Mouse (Mus musculus): ENCODE results near the gene Ogfrl1.

The Ogfrl1 gene

GRCm38 (mm10) chr1:23342864-23343263 lies 54.7 kb downstream of the Ogfrl1 start:
- Histone ChIP-seq H3K9me3 (ENCODE audit: low read length) (no peaks in the 10 kb centered on the region), H3K4me1 (replicated peaks; ENCODE audit: low read depth, low read length) (no peaks in the 10 kb centered on the region), H3K27me3 (ENCODE audit: insufficient read depth, low read length) (no peaks in the 10 kb centered on the region), H3K4me3 (replicated peaks; ENCODE audit: low read length) (no peak overlapping the region), H3K36me3 (ENCODE audit: insufficient read depth, low read length) (no peaks in the 10 kb centered on the region)
- TF ChIP-seq POU5F1 (IDR thresholded peaks at IDR 0.05; ENCODE audit: borderline replicate concordance, low read length) (no peak), CTCF (conservative IDR thresholded peaks at IDR 0.05; ENCODE audit: low read length) (no peak), NANOG (IDR thresholded peaks at IDR 0.05; ENCODE audit: borderline replicate concordance, low read length) (no peak)

DNA sequence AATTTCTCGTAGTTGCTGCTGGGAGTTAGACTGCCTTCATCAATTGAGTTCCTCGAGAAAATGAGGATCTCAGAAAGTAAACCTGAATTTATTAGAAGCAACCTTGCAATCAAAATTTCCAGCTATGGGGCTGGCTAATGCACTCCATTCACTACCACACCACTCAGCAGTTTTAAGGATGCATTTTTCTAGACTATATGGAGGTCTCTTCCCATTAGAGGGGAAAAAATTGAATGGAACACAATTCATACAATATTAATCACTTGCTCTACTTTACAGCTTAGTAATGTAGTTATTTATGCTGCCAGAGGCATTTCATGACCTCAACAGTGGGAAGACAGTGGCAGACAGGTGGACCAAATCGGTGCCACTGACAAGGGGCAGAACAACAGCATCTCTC lies 55.3 kb downstream of the Ogfrl1 start:
- TF ChIP-seq POU5F1 (IDR thresholded peaks at IDR 0.05; ENCODE audit: borderline replicate concordance, low read length) (no peak), CTCF (conservative IDR thresholded peaks at IDR 0.05; ENCODE audit: low read length) (no peak), NANOG (IDR thresholded peaks at IDR 0.05; ENCODE audit: borderline replicate concordance, low read length) (no peak)
- Histone ChIP-seq H3K9me3 (ENCODE audit: low read length) (no peaks in the 10 kb centered on the region), H3K27me3 (ENCODE audit: insufficient read depth, low read length) (no peaks in the 10 kb centered on the region), H3K4me3 (replicated peaks; ENCODE audit: low read length) (no peak overlapping the region), H3K4me1 (replicated peaks; ENCODE audit: low read depth, low read length) (no peaks in the 10 kb centered on the region), H3K36me3 (ENCODE audit: insufficient read depth, low read length) (no peaks in the 10 kb centered on the region)

DNA sequence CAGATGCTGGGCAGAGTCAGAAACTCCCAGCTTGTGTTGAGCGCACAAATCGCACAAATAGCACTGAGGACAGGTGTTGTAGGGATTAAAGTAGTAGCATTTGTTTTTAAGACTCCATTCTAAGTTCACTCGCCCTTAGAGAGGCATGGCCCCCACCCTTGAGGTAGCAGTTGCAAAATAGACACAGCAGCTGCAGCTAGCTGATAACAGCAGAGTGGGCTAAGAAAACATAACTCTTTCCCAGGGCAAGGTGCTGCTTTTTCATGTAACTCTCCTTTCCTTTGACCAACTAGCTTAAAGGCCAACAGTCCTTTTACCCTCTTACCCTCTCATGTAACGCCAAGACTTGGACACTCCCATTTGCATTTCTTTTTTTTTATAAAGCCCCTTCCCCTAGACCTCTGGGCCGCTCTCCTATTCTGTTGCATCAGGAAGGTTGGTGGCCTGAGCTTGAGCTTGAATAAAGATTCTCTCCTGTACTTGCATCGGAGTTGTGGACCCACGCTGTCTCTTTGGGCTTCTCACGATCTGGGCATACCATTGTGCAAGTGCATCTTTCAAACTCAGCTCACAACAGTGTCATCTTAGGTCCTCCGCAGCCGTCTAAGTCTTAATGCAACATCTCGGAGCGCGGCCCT lies 61.7 kb downstream of the Ogfrl1 start:
- TF ChIP-seq NANOG (IDR thresholded peaks at IDR 0.05; ENCODE audit: borderline replicate concordance, low read length), result no peak
- no peak for TF ChIP-seq CTCF (conservative IDR thresholded peaks at IDR 0.05; ENCODE audit: low read length)
- no peak for TF ChIP-seq POU5F1 (IDR thresholded peaks at IDR 0.05; ENCODE audit: borderline replicate concordance, low read length)

GRCm38 (mm10) chr1:23335050-23335449 lies 62.5 kb downstream of the Ogfrl1 start:
- no peaks in the 10 kb centered on the region for H3K27me3 ChIP-seq (ENCODE audit: insufficient read depth, low read length)
- peaks cover 9% of the 10 kb centered on the region for H3K9me3 ChIP-seq (ENCODE audit: low read length)
- H3K4me3 ChIP-seq (replicated peaks; ENCODE audit: low read length), result no peak overlapping the region
- no peaks in the 10 kb centered on the region for H3K36me3 ChIP-seq (ENCODE audit: insufficient read depth, low read length)
- TF ChIP-seq NANOG (IDR thresholded peaks at IDR 0.05; ENCODE audit: borderline replicate concordance, low read length), result no peak
- TF ChIP-seq POU5F1 (IDR thresholded peaks at IDR 0.05; ENCODE audit: borderline replicate concordance, low read length), result no peak
- no peak for TF ChIP-seq CTCF (conservative IDR thresholded peaks at IDR 0.05; ENCODE audit: low read length)
- H3K4me1 ChIP-seq (replicated peaks; ENCODE audit: low read depth, low read length), result no peaks in the 10 kb centered on the region

More for the DNA sequence above, 61.7 kb downstream of the Ogfrl1 start:
- H3K36me3 ChIP-seq (ENCODE audit: insufficient read depth, low read length), result no peaks in the 10 kb centered on the region
- H3K4me1 ChIP-seq (replicated peaks; ENCODE audit: low read depth, low read length), result no peaks in the 10 kb centered on the region
- H3K27me3 ChIP-seq (ENCODE audit: insufficient read depth, low read length), result no peaks in the 10 kb centered on the region
- H3K9me3 ChIP-seq (ENCODE audit: low read length), result peaks cover 9% of the 10 kb centered on the region
- H3K4me3 ChIP-seq (replicated peaks; ENCODE audit: low read length), result no peak overlapping the region

GRCm38 (mm10) chr1:23332192-23332591 lies 65.4 kb downstream of the Ogfrl1 start:
- TF ChIP-seq NANOG (IDR thresholded peaks at IDR 0.05; ENCODE audit: borderline replicate concordance, low read length), result no peak
- no peak for TF ChIP-seq CTCF (conservative IDR thresholded peaks at IDR 0.05; ENCODE audit: low read length)
- no peak for TF ChIP-seq POU5F1 (IDR thresholded peaks at IDR 0.05; ENCODE audit: borderline replicate concordance, low read length)
- no peaks in the 10 kb centered on the region for H3K36me3 ChIP-seq (ENCODE audit: insufficient read depth, low read length)
- H3K4me3 ChIP-seq (replicated peaks; ENCODE audit: low read length), result no peak overlapping the region
- no peaks in the 10 kb centered on the region for H3K4me1 ChIP-seq (replicated peaks; ENCODE audit: low read depth, low read length)
- no peaks in the 10 kb centered on the region for H3K27me3 ChIP-seq (ENCODE audit: insufficient read depth, low read length)
- peaks cover 9% of the 10 kb centered on the region for H3K9me3 ChIP-seq (ENCODE audit: low read length)

GRCm38 (mm10) chr1:23325160-23325559 lies 72.4 kb downstream of the Ogfrl1 start:
- Histone ChIP-seq H3K4me1 (replicated peaks; ENCODE audit: low read depth, low read length) (peaks cover 3% of the 10 kb centered on the region; the same call in 1 of the 2 replicates), H3K4me3 (replicated peaks; ENCODE audit: low read length) (no peak overlapping the region), H3K27me3 (ENCODE audit: insufficient read depth, low read length) (no peaks in the 10 kb centered on the region), H3K36me3 (ENCODE audit: insufficient read depth, low read length) (no peaks in the 10 kb centered on the region), H3K9me3 (ENCODE audit: low read length) (no peaks in the 10 kb centered on the region)
- TF ChIP-seq CTCF (conservative IDR thresholded peaks at IDR 0.05; ENCODE audit: low read length) (no peak), NANOG (IDR thresholded peaks at IDR 0.05; ENCODE audit: borderline replicate concordance, low read length) (no peak), POU5F1 (IDR thresholded peaks at IDR 0.05; ENCODE audit: borderline replicate concordance, low read length) (no peak)

- Histone ChIP-seq H3K27me3 (ENCODE audit: insufficient read depth, low read length) (no peaks in the 10 kb centered on the region), H3K4me3 (replicated peaks; ENCODE audit: low read length) (no peak overlapping the region), H3K36me3 (ENCODE audit: insufficient read depth, low read length) (no peaks in the 10 kb centered on the region), H3K9me3 (ENCODE audit: low read length) (no peaks in the 10 kb centered on the region), H3K4me1 (replicated peaks; ENCODE audit: low read depth, low read length) (peaks cover 3% of the 10 kb centered on the region; the same call in 1 of the 2 replicates)
- TF ChIP-seq CTCF (conservative IDR thresholded peaks at IDR 0.05; ENCODE audit: low read length) (peak; percentile 75), POU5F1 (IDR thresholded peaks at IDR 0.05; ENCODE audit: borderline replicate concordance, low read length) (no peak), NANOG (IDR thresholded peaks at IDR 0.05; ENCODE audit: borderline replicate concordance, low read length) (no peak)
These were observed 73.3 kb downstream of the Ogfrl1 start for GRCm38 (mm10) chr1:23324226-23324625.

GRCm38 (mm10) chr1:23323286-23323685 lies 74.3 kb downstream of the Ogfrl1 start:
- Histone ChIP-seq H3K9me3 (ENCODE audit: low read length) (no peaks in the 10 kb centered on the region), H3K4me3 (replicated peaks; ENCODE audit: low read length) (no peak overlapping the region), H3K36me3 (ENCODE audit: insufficient read depth, low read length) (no peaks in the 10 kb centered on the region), H3K27me3 (ENCODE audit: insufficient read depth, low read length) (no peaks in the 10 kb centered on the region), H3K4me1 (replicated peaks; ENCODE audit: low read depth, low read length) (peaks cover 3% of the 10 kb centered on the region; the same call in 1 of the 2 replicates)
- TF ChIP-seq CTCF (conservative IDR thresholded peaks at IDR 0.05; ENCODE audit: low read length), result no peak
- TF ChIP-seq NANOG (IDR thresholded peaks at IDR 0.05; ENCODE audit: borderline replicate concordance, low read length), result no peak
- TF ChIP-seq POU5F1 (IDR thresholded peaks at IDR 0.05; ENCODE audit: borderline replicate concordance, low read length), result no peak

DNA sequence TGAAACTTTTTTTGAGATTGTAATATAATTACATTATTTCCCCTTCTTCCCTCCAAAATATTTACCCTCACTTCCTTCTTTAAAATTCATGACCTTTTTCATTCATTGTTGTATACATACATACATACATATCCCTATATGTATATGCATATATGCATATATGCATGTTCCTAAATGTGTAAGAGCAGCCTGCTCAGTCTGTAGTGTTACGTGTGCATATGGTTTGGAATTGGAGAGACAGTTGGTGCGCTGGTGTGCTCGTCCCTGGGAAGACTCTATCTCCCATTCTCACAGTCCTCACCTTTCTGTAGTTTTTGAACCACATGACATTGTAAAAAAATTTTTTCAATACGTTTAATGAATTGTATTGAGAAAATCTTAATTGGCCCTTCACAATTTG lies 75.4 kb downstream of the Ogfrl1 start:
- Histone ChIP-seq H3K4me1 (replicated peaks; ENCODE audit: low read depth, low read length) (peaks cover 3% of the 10 kb centered on the region; the same call in 1 of the 2 replicates), H3K9me3 (ENCODE audit: low read length) (no peaks in the 10 kb centered on the region), H3K36me3 (ENCODE audit: insufficient read depth, low read length) (no peaks in the 10 kb centered on the region), H3K4me3 (replicated peaks; ENCODE audit: low read length) (no peak overlapping the region), H3K27me3 (ENCODE audit: insufficient read depth, low read length) (no peaks in the 10 kb centered on the region)
- TF ChIP-seq POU5F1 (IDR thresholded peaks at IDR 0.05; ENCODE audit: borderline replicate concordance, low read length) (no peak), CTCF (conservative IDR thresholded peaks at IDR 0.05; ENCODE audit: low read length) (no peak), NANOG (IDR thresholded peaks at IDR 0.05; ENCODE audit: borderline replicate concordance, low read length) (no peak)
